ENCODE assay signal across 16 mouse cellular contexts in genomic region chr2:120470856-120471255, GRCm38 (mm10). TPM values are rescaled to one million over a fixed set of nuclear protein-coding genes. Genes with fewer than 3 reads are reported as not detected.
A peak's percentile ranks its signal among the peaks of the same experiment; 100 is the strongest.
DNase-seq lines count a peak whose midpoint lies in the region; ATAC-seq and TF ChIP-seq lines count a peak whose summit lies in the region.
"Had no signal": no experiment of that assay in that cellular context is flagged by ENCODE, and none has a peak within 500 bp of the region (broad histone marks: within the 10 kb centered on the region; RNA-seq: fewer than 3 reads in every experiment).

No protein-coding gene starts in this region.

- WGBS in liver, postnatal 0 days (ENCODE audit: insufficient replicate concordance) = 77% methylated on average over 4 of the region's 4 CpGs

- H3K36me3 ChIP-seq in liver, postnatal 0 days (replicated peaks; ENCODE audit: insufficient read depth, low read length) = no peaks in the 10 kb centered on the region
- H3K36me3 ChIP-seq: embryonic facial prominence, embryonic 10.5 days; hindbrain, embryonic 10.5 days; intestine, embryonic 15.5 days had no signal

- no peak overlapping the region for H3K4me3 ChIP-seq in liver, postnatal 0 days (ENCODE audit: low read depth, low read length)
- H3K4me3 ChIP-seq: embryonic facial prominence, embryonic 10.5 days; forebrain, embryonic 13.5 days; hindbrain, embryonic 10.5 days; intestine, embryonic 15.5 days had no signal

- no peaks in the 10 kb centered on the region for H3K9me3 ChIP-seq in liver, postnatal 0 days (ENCODE audit: low read length)
- H3K9me3 ChIP-seq: embryonic facial prominence, embryonic 10.5 days; hindbrain, embryonic 10.5 days; intestine, embryonic 15.5 days had no signal

- no peak for TF ChIP-seq EP300 in liver, postnatal 0 days (IDR thresholded peaks at IDR 0.05; ENCODE audit: low read depth)

- no peak for ATAC-seq in cerebellum, adult (ENCODE audit: insufficient number of reproducible peaks, low FRiP score, low TSS enrichment)
- no peak for ATAC-seq in liver, postnatal 0 days
- ATAC-seq: forebrain, embryonic 13.5 days; intestine, embryonic 15.5 days had no signal

- H3K4me2 ChIP-seq in liver, postnatal 0 days (ENCODE audit: low read depth, low read length) = no peak overlapping the region
- H3K4me2 ChIP-seq: forebrain, embryonic 13.5 days; heart, embryonic 11.5 days; hindbrain, embryonic 14.5 days; intestine, embryonic 15.5 days had no signal

- H3K27me3 ChIP-seq in liver, postnatal 0 days (ENCODE audit: insufficient read depth, low read length) = no peaks in the 10 kb centered on the region
- H3K27me3 ChIP-seq: forebrain, embryonic 13.5 days; intestine, embryonic 15.5 days had no signal

- H3K4me1 ChIP-seq in liver, postnatal 0 days (ENCODE audit: insufficient read depth) = no peaks in the 10 kb centered on the region
- H3K4me1 ChIP-seq: embryonic facial prominence, embryonic 10.5 days; forebrain, embryonic 13.5 days; intestine, embryonic 15.5 days had no signal

- H3K27ac ChIP-seq in liver, postnatal 0 days (ENCODE audit: low read depth) = no peak overlapping the region
- H3K27ac ChIP-seq: embryonic facial prominence, embryonic 10.5 days; forebrain, embryonic 13.5 days; hindbrain, embryonic 10.5 days; hindbrain, embryonic 14.5 days; intestine, embryonic 15.5 days had no signal

- no peak overlapping the region for H3K9ac ChIP-seq in liver, postnatal 0 days (replicated peaks)
- H3K9ac ChIP-seq: forebrain, embryonic 13.5 days; hindbrain, embryonic 14.5 days; intestine, embryonic 15.5 days had no signal

- TF ChIP-seq CTCF in liver, postnatal 0 days (IDR thresholded peaks at IDR 0.05; ENCODE audit: low read depth) = no peak

- DNase-seq in cerebellum, adult 11-12 months = peak; percentile 61
- DNase-seq in cerebellum, adult 18-20 months = peak; percentile 55 to 64
- peak; percentile 65 for DNase-seq in cerebellum, adult 9-11 months
- peak; percentile 61 to 65 for DNase-seq in cerebellum, postnatal 36 days
- DNase-seq in liver, postnatal 0 days = no peak
- no peak for DNase-seq in urinary bladder, postnatal 25 days (ENCODE audit: low spot score)
- DNase-seq: adrenal gland, postnatal 14 days; heart, adult 18-20 months; kidney, adult 2 months had no signal

RNA-seq across cellular contexts. Expression of gene Capn3, which starts 15.0 kb away (rescaled TPM):
- polyA plus RNA-seq in liver, postnatal 0 days (2015; fragmentation: Nextera tagmentation; extraction: Ambion mirVana) = 4.7 and 4.9 TPM in 2 replicates

Comparison
In these comparisons a context has a peak if more than half of its experiments do, and no peak if none do; other contexts are left out.
1. DNase-seq: peak in cerebellum, adult 11-12 months (single experiment), cerebellum, adult 18-20 months (2 of 2), cerebellum, adult 9-11 months (single experiment) and cerebellum, postnatal 36 days (2 of 2); none in liver, postnatal 0 days (single experiment) and urinary bladder, postnatal 25 days (single experiment).